Mouse (Mus musculus) thymus, adult 2 months (tissue): ENCODE results near the gene Gm5426. TPM values are rescaled to one million over a fixed set of nuclear protein-coding genes. Genes with fewer than 3 reads are reported as not detected.
"Not testable (repeated sequence)": the region's sequence is repeated elsewhere in the genome, so short reads cannot be mapped to it uniquely, and the experiment has no call there.

Experiments
- DNase-seq: peaks from one replicate; pipeline ENCODE4 v3.0.0; 2021
- H3K27ac ChIP-seq: fragments of 200-500 bp; 2 replicates; pipeline ENCODE4 v1.5.1; 2012; ENCODE audit warnings: low read length, control low read depth; ENCODE audit not compliant: control insufficient read depth, insufficient read depth
- H3K27me3 ChIP-seq: fragments of 200-500 bp; 2 replicates; pipeline ENCODE4 v1.6.1; 2012; ENCODE audit warnings: mild to moderate bottlenecking, low read length, moderate library complexity, mixed read lengths; ENCODE audit not compliant: control insufficient read depth, insufficient read depth
- H3K36me3 ChIP-seq: fragments of 200-500 bp; 2 replicates; pipeline ENCODE4 v1.6.1; 2012; ENCODE audit warnings: mild to moderate bottlenecking, low read length, moderate library complexity; ENCODE audit not compliant: control insufficient read depth, insufficient read depth
- H3K4me1 ChIP-seq: fragments of 200-500 bp; replicated peaks from 2 replicates; pipeline ENCODE4 v1.6.1; 2012; ENCODE audit warnings: low read length; ENCODE audit not compliant: control insufficient read depth, insufficient read depth
- H3K4me3 ChIP-seq: fragments of 200-500 bp; 2 replicates; pipeline ENCODE4 v1.5.1; 2012; ENCODE audit warnings: mild to moderate bottlenecking, low read length, control low read depth, moderate library complexity; ENCODE audit not compliant: control insufficient read depth, insufficient read depth
- CTCF ChIP-seq: fragments of 200-500 bp; IDR thresholded peaks from 2 replicates; pipeline ENCODE4 v1.5.1; 2012; ENCODE audit warnings: mild to moderate bottlenecking, control low read depth, low read length, moderate library complexity, borderline replicate concordance; ENCODE audit not compliant: control insufficient read depth, poor library complexity, insufficient read depth; ENCODE audit errors: extremely low read depth
- POLR2A ChIP-seq: fragments of 200-500 bp; IDR thresholded peaks from 2 replicates; pipeline ENCODE4 v1.6.1; 2012; ENCODE audit warnings: mild to moderate bottlenecking, low read length, control low read depth, moderate library complexity; ENCODE audit not compliant: control insufficient read depth, poor library complexity, insufficient read depth; ENCODE audit errors: extremely low read depth
- WGBS: fragments of 180-500 bp; shearing (Covaris S2); methylation state at CpG from one replicate; pipeline ENCODE4 v1.1.7; 2018; 5-methylcytosine and 5-hydroxymethylcytosine counted together
- polyA plus RNA-seq: library from polyadenylated mRNA; depleted of rRNA; stranded (reverse); fragments of >200 nt; gene quantifications from 2 replicates; pipeline ENCODE4 v1.2.3, GENCODE M21; 2012; rRNA removed

Gene Gm5426
- polyA plus RNA-seq, result not detected in 2 replicates

- H3K36me3 ChIP-seq, H3K27me3 ChIP-seq, DNase-seq, H3K27ac ChIP-seq, H3K4me3 ChIP-seq, H3K4me1 ChIP-seq: not testable (repeated sequence)
- 91% methylated on average over 6 of the region's 6 CpGs for WGBS
Measured at GRCm38 (mm10) chr10:96136451-96136850, at the start of gene Gm5426. Gene Gm5426 (plus strand): TSS chr10:96136603.

GRCm38 (mm10) chr10:96089744-96090143 lies 46.7 kb upstream of the Gm5426 start:
- H3K4me3 ChIP-seq, result no peak overlapping the region
- DNase-seq, result no peak
- H3K27me3 ChIP-seq, result no peaks in the 10 kb centered on the region
- no peaks in the 10 kb centered on the region for H3K36me3 ChIP-seq
- 93% methylated on average over 1 of the region's 1 CpGs for WGBS
- no peaks in the 10 kb centered on the region for H3K4me1 ChIP-seq
- TF ChIP-seq CTCF, result no peak
- no peak for TF ChIP-seq POLR2A
- H3K27ac ChIP-seq, result no peak overlapping the region

- WGBS, result 90% methylated on average over 3 of the region's 3 CpGs
Measured at GRCm38 (mm10) chr10:96090388-96090787, 46.0 kb upstream of the Gm5426 start.

GRCm38 (mm10) chr10:96093890-96094531 lies 42.4 kb upstream of the Gm5426 start:
- no peaks in the 10 kb centered on the region for H3K27me3 ChIP-seq
- TF ChIP-seq CTCF, result no peak
- no peak for TF ChIP-seq POLR2A
- no peak overlapping the region for H3K27ac ChIP-seq
- no peaks in the 10 kb centered on the region for H3K36me3 ChIP-seq
- H3K4me3 ChIP-seq, result no peak overlapping the region
- H3K4me1 ChIP-seq, result no peaks in the 10 kb centered on the region
- DNase-seq, result no peak
- 80% methylated on average over 2 of the region's 2 CpGs for WGBS

More at GRCm38 (mm10) chr10:96090388-96090787, 46.0 kb upstream of the Gm5426 start:
- Histone ChIP-seq H3K27ac (no peak overlapping the region), H3K4me1 (no peaks in the 10 kb centered on the region), H3K27me3 (no peaks in the 10 kb centered on the region), H3K4me3 (no peak overlapping the region), H3K36me3 (no peaks in the 10 kb centered on the region)
- no peak for TF ChIP-seq CTCF
- no peak for TF ChIP-seq POLR2A
- no peak for DNase-seq

- H3K4me3 ChIP-seq, result no peak overlapping the region
- H3K27ac ChIP-seq, result no peak overlapping the region
- H3K27me3 ChIP-seq, result no peaks in the 10 kb centered on the region
- H3K36me3 ChIP-seq, result no peaks in the 10 kb centered on the region
- no peak for DNase-seq
- TF ChIP-seq CTCF, result no peak
- no peak for TF ChIP-seq POLR2A
- no peaks in the 10 kb centered on the region for H3K4me1 ChIP-seq
- WGBS, result 90% methylated on average over 2 of the region's 2 CpGs
Measured at GRCm38 (mm10) chr10:96094559-96094958, 41.8 kb upstream of the Gm5426 start.

GRCm38 (mm10) chr10:96096730-96097129 lies 39.7 kb upstream of the Gm5426 start:
- H3K4me3 ChIP-seq, result no peak overlapping the region
- no peaks in the 10 kb centered on the region for H3K36me3 ChIP-seq
- TF ChIP-seq POLR2A (no peak), CTCF (no peak)
- no peaks in the 10 kb centered on the region for H3K4me1 ChIP-seq
- DNase-seq, result no peak
- no peaks in the 10 kb centered on the region for H3K27me3 ChIP-seq
- WGBS, result 93% methylated on average over 7 of the region's 7 CpGs
- no peak overlapping the region for H3K27ac ChIP-seq

- no peak overlapping the region for H3K4me3 ChIP-seq
- 96% methylated on average over 4 of the region's 4 CpGs for WGBS
- no peaks in the 10 kb centered on the region for H3K27me3 ChIP-seq
- H3K27ac ChIP-seq, result no peak overlapping the region
- no peak for TF ChIP-seq CTCF
- no peak for TF ChIP-seq POLR2A
- H3K36me3 ChIP-seq, result no peaks in the 10 kb centered on the region
- H3K4me1 ChIP-seq, result no peaks in the 10 kb centered on the region
- no peak for DNase-seq
Measured at GRCm38 (mm10) chr10:96101035-96101434, 35.4 kb upstream of the Gm5426 start.
